Mouse (Mus musculus) inflammation-experienced regulatory T-cells, adult 6 months (primary cell): ENCODE measurements around the gene Pbx4. TPM values are rescaled to one million over a fixed set of nuclear protein-coding genes. Genes with fewer than 3 reads are reported as not detected.

Experiments
- ATAC-seq: one replicate; pipeline ENCODE4 v1.8.0; 2017
- polyA plus RNA-seq, 3 experiments: library from polyadenylated mRNA; unstranded; fragments of 100-300 nt; shearing (Covaris generic); gene quantifications; one replicate each; pipeline ENCODE4 v1.2.1; 2017

The Pbx4 gene
- polyA plus RNA-seq, 3 experiments from 2014 or later = 7.5 to 20.8 (median 18.4) TPM

DNA sequence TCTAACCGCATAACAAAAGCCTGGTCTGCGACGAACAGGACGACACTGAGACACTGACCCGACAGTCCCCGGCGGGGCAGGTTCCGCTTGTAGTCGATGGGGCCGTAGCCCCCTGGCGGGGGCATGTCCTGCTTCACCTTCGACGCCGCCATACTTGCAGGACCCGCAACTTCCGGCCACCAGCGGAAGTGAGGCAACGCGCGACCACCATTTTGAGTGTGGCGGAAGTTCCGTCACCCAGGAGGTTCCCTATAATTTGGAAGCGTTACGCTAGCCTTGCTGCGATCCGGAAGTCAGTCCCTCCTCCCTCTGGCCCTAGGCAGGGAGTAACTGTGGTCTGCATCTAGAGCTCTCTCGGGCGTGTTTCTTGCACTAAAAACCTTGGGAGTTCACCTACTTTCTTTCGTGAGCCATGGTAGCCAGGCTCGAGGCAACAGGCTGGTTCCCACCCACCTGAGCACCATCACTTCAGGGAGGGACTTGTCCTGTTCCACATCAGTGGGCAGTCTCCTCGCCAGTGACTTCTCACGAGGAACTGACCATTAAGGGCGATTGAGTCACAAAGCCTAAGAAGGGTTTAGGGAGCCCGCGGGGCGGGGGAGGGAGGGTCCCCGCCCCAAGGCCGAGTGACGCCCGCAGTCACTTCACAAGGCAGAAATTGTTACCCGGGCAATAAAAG is 69.3 kb downstream of the Pbx4 start:
- peak; percentile 71 for ATAC-seq

DNA sequence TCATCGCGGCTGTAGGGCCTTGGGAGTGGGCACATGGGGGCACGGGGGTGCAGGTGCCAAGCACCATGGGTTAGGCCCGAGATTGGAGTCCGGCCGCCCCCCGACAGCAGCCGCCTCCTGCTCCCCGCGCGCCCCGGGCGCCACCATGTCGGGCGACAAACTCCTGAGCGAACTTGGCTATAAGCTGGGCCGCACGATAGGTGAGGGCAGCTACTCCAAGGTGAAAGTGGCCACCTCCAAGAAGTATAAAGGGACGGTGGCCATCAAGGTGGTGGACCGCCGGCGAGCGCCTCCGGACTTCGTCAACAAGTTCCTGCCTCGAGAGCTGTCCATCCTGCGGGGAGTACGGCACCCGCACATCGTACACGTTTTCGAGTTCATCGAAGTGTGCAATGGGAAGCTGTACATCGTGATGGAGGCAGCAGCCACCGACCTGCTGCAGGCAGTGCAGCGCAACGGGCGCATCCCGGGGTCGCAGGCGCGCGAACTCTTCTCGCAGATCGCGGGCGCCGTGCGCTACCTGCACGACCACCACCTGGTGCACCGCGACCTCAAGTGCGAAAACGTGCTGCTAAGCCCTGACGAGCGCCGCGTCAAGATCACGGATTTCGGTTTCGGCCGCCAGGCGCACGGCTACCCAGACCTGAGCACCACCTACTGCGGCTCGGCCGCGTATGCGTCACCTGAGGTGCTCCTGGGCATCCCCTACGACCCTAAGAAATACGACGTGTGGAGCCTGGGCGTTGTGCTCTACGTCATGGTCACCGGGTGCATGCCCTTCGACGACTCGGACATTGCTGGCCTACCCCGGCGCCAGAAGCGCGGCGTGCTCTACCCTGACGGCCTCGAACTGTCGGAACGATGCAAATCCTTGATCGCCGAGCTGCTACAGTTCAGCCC is 70.1 kb downstream of the Pbx4 start, which contains the start of the genes Tssk6, Ndufa13 and Yjefn3:
Gene Tssk6 (plus strand): TSS at position 22 of the 900 bp plus-strand sequence.
Gene Ndufa13 (minus strand): TSS at position 396 of the 900 bp plus-strand sequence.
Gene Yjefn3 (minus strand): TSS at position 550 of the 900 bp plus-strand sequence.
- ATAC-seq = peak; percentile 29

DNA sequence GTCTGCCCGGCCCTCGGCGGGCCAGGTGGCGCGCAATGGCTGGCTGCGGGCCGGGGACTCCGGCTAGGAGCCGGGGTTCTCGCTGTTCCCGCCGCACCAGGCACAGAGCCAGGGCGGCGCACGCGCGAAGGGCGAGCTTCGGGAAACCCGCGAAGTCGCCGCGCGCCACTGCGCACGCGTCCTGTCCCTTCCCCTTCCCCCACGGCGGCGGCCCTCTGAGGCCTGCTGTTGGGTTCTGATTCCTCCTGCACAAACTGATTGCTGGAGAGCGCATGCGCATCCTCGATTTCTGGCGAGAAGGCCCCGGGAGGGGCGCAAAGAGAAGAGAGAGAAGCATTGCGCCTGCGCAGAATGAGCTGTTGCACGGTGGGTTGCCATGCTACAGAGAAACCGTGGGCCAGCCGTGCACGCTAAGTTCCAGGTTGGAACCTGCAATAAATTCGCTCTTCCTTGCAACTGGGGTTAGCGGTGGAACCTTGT is 70.8 kb downstream of the Pbx4 start:
- ATAC-seq = peak; percentile 66

DNA sequence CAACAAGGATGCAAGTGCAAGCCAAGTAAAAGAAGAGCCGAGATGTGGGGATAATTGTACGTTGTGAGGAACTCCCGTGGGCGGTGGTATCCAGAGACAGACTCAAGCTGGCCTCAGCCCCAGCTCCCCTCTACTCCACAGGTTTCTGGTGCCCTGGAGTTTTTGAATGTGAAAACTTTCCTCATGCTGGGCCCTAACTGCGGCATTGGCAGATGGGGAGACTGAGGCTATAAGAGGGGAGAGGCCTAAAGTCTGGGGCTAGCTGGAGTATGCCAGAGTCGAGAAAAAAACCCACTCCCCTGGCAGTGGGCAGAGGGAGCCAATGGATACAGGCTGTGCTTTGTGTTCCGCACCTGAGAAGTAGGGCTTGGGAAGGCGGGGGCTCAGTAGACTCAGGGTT is 71.8 kb downstream of the Pbx4 start:
- ATAC-seq = no peak

DNA sequence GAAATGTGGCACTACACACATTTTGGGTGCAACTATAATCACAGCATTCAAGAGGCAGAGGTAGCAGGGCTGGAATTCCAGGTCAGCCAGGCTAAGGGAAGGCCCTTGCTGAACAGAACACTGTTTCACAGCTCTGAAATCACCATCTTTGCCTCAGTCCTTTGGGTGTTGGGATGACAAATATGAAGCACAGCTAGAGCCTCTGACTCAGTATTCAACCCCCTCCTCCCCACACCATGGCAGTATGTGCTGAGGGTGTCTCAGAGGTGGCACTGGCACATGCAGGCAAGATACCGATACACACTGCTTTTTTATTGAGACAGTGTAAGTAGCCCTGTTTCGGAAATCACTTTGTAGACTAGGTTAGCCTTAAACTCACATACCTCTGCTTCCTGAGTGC is 74.0 kb downstream of the Pbx4 start:
- no peak for ATAC-seq

DNA sequence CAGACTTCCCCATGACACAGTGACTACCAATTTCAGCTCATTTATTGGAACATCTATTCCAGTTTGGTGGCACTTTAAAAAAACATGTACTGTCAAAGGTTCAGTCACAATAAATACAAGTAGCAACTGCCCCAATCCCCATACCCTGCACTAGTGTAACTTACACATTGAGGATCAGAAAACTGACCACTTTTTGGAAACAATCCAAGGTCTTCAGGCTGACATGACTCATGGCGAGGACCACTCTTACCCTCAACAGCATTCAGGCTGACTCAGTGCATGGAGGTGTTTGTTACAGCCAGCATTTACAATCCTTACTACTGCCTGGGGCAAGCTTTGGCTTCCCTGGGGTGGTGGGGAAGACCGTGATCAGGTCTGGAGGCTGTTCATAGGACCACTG is 74.8 kb downstream of the Pbx4 start:
- no peak for ATAC-seq

DNA sequence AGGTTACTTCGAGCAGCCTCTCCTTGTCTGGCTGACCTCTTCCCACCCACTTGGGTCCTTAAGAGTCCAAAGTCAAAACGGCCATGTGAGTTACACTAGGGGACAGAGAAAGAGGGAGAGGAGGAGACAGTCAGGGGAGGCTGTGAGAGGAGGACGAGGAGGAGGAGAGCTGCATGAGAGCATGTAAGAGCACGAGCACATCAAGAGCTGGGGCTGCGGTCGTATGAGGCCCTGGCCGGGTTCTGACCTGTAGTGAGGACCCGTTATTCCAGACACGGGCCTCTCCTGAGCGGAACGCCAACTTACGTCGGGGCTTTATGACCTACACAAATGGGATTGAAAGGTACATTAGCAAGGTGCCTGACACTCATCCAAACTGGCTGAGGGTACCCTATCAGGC is 79.6 kb downstream of the Pbx4 start:
- no peak for ATAC-seq

DNA sequence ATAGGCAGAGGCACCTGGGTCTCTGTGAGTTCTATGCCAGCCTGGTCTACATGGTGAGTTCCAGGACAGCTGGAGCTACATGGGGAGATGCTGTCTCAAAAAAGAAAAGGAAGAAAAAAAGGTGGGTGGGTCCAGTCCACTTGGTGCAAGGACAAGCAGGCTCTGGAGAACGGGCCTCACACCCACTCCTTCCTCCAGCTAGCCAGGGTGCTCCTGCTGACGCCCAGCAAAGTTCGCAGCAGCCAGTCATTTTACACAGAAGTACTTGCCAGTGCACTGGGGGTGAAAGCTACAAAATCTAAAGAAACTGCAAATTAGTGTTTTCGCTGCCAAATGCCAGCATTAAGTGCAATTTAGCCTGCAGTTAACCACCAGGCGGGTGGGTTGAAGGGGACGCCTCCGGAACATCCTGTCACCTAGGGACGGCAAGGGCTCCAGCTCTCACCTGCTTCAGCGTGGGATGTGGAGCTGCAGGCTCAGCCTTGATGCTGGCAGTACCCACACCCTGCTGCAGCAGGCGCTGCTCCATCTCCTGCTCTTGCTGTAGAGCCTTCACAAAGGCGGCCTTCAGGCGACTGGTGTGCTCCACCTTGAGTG is 80.3 kb downstream of the Pbx4 start:
- ATAC-seq = no peak

DNA sequence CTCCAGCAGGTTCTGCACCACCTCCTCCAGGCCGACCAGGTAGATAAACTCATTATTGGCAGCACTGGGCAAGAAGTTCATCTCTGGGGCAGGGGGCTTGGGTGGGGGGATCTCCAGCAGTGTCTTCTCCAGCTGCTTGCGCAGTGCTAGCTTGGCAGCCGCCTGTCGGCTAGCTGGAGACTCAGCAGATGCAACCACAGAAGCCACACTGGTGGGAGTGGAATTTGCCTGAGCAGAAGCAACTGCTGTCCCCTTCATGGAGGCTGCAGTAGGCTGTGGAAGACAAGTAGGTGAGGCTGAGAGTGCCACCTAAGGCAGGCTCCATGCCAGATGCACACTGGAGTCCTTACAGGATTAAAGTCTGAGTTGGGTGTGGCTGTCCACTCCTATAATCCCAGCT is 82.2 kb downstream of the Pbx4 start:
- ATAC-seq = no peak

DNA sequence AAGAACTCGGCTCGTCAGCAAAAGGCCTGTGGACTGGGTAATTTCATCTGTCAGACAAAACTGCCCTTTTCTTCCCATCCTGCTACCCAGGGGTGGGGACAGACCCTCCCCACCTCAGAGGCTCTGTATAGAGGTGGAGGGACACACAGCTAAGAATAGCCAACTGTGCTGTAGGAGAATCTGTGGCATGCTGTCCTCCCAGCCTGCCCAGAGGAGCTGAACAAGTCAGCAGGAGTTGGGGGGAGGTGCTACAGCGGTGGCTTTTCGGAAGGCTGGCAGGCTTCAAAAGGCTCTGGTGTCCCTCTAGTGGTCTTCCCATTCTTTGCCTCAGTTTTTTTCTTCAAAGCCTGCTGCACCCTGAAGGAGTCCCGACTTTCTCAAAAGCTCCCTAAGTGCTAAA is 83.5 kb downstream of the Pbx4 start:
- no peak for ATAC-seq

DNA sequence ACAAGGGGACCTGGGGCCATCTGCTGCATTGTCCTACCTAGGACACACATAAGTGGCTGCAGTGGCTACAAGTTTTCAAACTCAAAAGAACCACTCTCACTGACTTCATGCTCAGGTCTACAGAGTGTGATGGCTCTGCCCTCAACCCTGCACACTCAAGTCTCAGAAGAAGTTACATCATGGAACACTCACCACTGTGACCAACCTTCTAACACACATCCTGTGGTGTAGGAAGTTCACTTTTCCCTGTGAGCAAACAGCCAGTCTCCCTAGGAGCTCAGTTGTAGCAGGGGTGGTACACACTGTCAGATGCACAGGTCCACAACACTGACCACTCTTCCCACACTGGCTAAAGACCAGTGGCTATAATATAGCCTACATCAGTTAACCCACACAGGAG is 86.2 kb downstream of the Pbx4 start:
- no peak for ATAC-seq

DNA sequence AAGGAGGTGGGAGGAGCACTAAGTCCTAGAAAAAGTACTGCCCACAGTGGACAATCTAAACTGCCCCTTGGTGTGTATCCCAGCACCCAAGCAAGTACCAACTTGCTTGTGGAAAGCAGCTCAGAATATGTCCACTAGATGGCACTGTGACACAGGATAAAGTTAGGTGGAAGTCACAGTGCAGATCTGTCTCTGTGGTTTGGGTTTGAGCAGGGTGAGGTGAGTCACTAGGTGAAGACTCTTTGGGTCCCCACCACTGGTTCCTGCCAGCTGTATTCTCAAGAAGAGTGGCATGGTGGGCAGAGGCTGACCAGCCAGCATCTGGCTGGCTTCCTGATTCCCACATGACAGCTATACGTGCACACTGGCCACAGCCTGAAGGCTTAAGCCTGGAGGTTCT is 86.7 kb downstream of the Pbx4 start:
- ATAC-seq = peak; percentile 72

DNA sequence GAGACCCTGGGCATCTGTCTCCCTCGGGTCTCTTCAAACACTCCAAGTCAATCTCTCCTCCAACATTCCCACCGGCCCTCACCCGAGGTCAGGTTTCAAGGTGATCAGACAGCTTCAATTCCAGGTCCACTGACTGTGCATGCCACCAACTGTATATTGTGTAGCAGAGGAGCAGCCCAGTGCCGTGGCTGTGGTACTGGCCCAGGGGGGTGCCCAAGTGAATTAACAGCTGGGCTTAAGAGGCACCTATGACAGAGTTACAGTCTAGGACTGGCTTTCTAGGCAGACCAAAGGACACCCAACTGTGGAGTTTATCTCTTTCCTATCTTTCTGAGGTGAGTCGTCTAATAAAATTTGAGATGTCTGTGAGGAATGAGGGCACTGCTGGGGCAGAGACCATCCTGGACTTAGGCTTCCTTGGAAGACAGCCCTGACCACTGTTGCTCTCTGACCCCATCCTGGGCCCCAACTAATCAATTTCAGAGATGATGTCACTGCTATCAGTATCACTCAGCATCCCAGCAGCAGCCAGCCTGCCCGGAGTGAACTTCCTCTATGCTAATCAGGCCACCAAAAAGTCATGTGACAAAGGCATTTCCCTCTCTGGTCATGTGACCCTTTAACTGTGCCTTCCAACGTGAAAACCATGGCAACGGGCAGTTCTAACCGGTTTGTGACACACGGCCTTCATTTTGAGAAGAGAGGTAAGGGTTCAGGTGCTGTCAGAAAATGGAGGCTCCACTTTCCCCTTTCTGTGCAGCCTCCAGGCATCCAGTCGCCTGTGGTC is 87.8 kb downstream of the Pbx4 start:
- peak; percentile 92 for ATAC-seq

DNA sequence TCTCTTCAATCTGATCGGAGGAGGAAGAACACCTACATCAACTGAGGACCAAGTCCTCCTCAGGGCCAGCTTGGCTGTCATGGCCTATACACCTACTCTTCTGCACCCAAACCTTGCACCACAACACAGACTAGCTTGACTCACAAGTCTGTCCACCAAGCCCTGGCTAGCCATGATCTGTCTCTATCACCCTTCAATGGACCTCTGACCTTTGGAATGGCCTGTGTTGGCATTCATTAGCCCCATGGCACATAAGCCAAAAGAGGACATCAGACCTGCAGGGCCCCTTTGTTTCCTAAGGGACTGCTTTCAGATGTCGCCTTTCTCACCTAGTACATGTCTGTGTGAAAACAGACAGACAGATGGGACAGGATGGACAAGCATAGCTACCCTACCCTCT is 88.8 kb downstream of the Pbx4 start:
- no peak for ATAC-seq

Other genes starting within 250 kb of the Pbx4 start
- gene Zfp868, start 206.9 kb upstream of the Pbx4 start, polyA plus RNA-seq = 10 to 100 TPM; 32.3 to 43.1 (median 39.1) TPM
- gene Zfp964, start 178.0 kb upstream of the Pbx4 start, polyA plus RNA-seq = under 1 TPM; 0.23 to 0.52 (median 0.25) TPM
- gene Zfp869, start 121.8 kb upstream of the Pbx4 start, polyA plus RNA-seq = 10 to 100 TPM; 36.0 to 57.8 (median 52.2) TPM
- 1 to 10 TPM; 3.8 to 8.4 (median 7.1) TPM for gene Zfp963, start 82.5 kb upstream of the Pbx4 start, polyA plus RNA-seq
- 1 to 10 TPM in 2 of 3 experiments, under 1 TPM in 1; 0.96 to 2.6 (median 1.4) TPM for gene Gm20422, start 57.6 kb upstream of the Pbx4 start, polyA plus RNA-seq
- 10 to 100 TPM; 19.0 to 20.5 (median 20.0) TPM for gene Atp13a1, start 41.3 kb upstream of the Pbx4 start, polyA plus RNA-seq
- gene Zfp866, start 41.3 kb upstream of the Pbx4 start, polyA plus RNA-seq = 10 to 100 TPM; 14.0 to 22.5 (median 16.0) TPM
- gene Gmip, start 23.8 kb upstream of the Pbx4 start, polyA plus RNA-seq = 100 to 1,000 TPM in 1 of 3 experiments, 10 to 100 TPM in 2; 53.2 to 105 (median 79.3) TPM
- under 1 TPM; 0.18 to 0.77 (median 0.51) TPM for gene Lpar2, start 10.1 kb upstream of the Pbx4 start, polyA plus RNA-seq
- not detected for gene Cilp2, start 55.2 kb downstream of the Pbx4 start, polyA plus RNA-seq
- 1 to 10 TPM in 1 of 3 experiments, under 1 TPM in 1, not detected in 1; 0.35 to 1.2 TPM for gene Tssk6, start 69.7 kb downstream of the Pbx4 start, polyA plus RNA-seq
- 100 to 1,000 TPM; 194 to 284 (median 245) TPM for gene Ndufa13, start 70.1 kb downstream of the Pbx4 start, polyA plus RNA-seq
- 1 to 10 TPM in 1 of 3 experiments, under 1 TPM in 1, not detected in 1; 0.56 to 1.1 TPM for gene Yjefn3, start 70.2 kb downstream of the Pbx4 start, polyA plus RNA-seq
- gene Gatad2a, start 163.9 kb downstream of the Pbx4 start, polyA plus RNA-seq = 10 to 100 TPM; 20.1 to 29.0 (median 23.2) TPM
- 10 to 100 TPM; 35.3 to 56.2 (median 45.5) TPM for gene Mau2, start 210.2 kb downstream of the Pbx4 start, polyA plus RNA-seq
- 10 to 100 TPM; 38.0 to 52.9 (median 52.6) TPM for gene Sugp1, start 210.3 kb downstream of the Pbx4 start, polyA plus RNA-seq
- under 1 TPM in 2 of 3 experiments, not detected in 1; 0.59 to 0.94 TPM for gene Tm6sf2, start 240.4 kb downstream of the Pbx4 start, polyA plus RNA-seq